Mouse (Mus musculus) midbrain, postnatal 0 days (tissue): ENCODE measurements at regions not wholly inside any gene's neighbourhood (a gene's known extent, or its start where the extent isn't known, plus 50 kb on each side); places are given as distances from the start of the nearest gene placed in this dataset.

Experiments used
- ATAC-seq: fragments of 200-750 bp; cut with Nextera tagmentation; 2 replicates; pipeline ENCODE4 v1.8.0; 2017; ENCODE audit warnings: moderate number of reproducible peaks, mild to moderate bottlenecking, moderate TSS enrichment, moderate library complexity; ENCODE audit not compliant: low FRiP score
- DNase-seq: peaks from one replicate; pipeline ENCODE4 v3.0.0-alpha.2; 2015; ENCODE audit warnings: low spot score
- H3K27ac ChIP-seq: fragments of 300-500 bp; sonication (generic); 2 replicates; pipeline ENCODE4 v1.5.1; 2014; ENCODE audit warnings: low read depth, mild to moderate bottlenecking, low read length, mixed read lengths
- H3K27me3 ChIP-seq: fragments of 300-500 bp; sonication (generic); 2 replicates; pipeline ENCODE4 v1.6.1; 2014; ENCODE audit warnings: low read length, control low read depth, mixed read lengths; ENCODE audit not compliant: insufficient read depth
- H3K36me3 ChIP-seq: fragments of 300-500 bp; sonication (generic); 2 replicates; pipeline ENCODE4 v1.6.1; 2014; ENCODE audit warnings: low read length, control low read depth, mixed read lengths; ENCODE audit not compliant: insufficient read depth
- H3K4me1 ChIP-seq: fragments of 300-500 bp; sonication (generic); 2 replicates; pipeline ENCODE4 v1.6.1; 2014; ENCODE audit warnings: mild to moderate bottlenecking, control low read depth, antibody characterized with exemption, low read length, mixed read lengths; ENCODE audit not compliant: insufficient read depth
- H3K4me2 ChIP-seq: fragments of 300-500 bp; sonication (generic); 2 replicates; pipeline ENCODE4 v1.6.1; 2014; ENCODE audit warnings: low read depth, mild to moderate bottlenecking, low read length, mixed read lengths; ENCODE audit not compliant: poor library complexity, severe bottlenecking
- H3K4me3 ChIP-seq: fragments of 300-500 bp; sonication (generic); 2 replicates; pipeline ENCODE4 v1.5.1; 2014; ENCODE audit warnings: low read depth, mild to moderate bottlenecking, low read length, moderate library complexity
- H3K9ac ChIP-seq: fragments of 300-500 bp; sonication (generic); replicated peaks from 2 replicates; pipeline ENCODE4 v1.6.1; 2014; ENCODE audit warnings: mild to moderate bottlenecking, low read length, moderate library complexity, mixed read lengths; ENCODE audit not compliant: poor library complexity, severe bottlenecking
- H3K9me3 ChIP-seq: fragments of 300-500 bp; sonication (generic); 2 replicates; pipeline ENCODE4 v1.6.1; 2016; ENCODE audit warnings: low read length, control low read depth
- CTCF ChIP-seq: IDR thresholded peaks from 2 replicates; pipeline ENCODE4 v1.5.1; 2016; ENCODE audit warnings: antibody characterized with exemption, mild to moderate bottlenecking
- WGBS: fragments of 180-500 bp; shearing (Covaris S2); extraction: QIAGEN DNeasy Blood & Tissue Kit; methylation state at CpG from one replicate; pipeline ENCODE4 v1.1.7; 2014; 5-methylcytosine and 5-hydroxymethylcytosine counted together

GRCm38 (mm10) chrX:143462632-143463031, 55.8 kb upstream of the Pak3 start:
- no peak overlapping the region for H3K27ac ChIP-seq
- peak; percentile 70 for TF ChIP-seq CTCF

GRCm38 (mm10) chrX:143448636-143449346, 54.7 kb upstream of the Chrdl1 start:
- Histone ChIP-seq H3K9me3 (no peaks in the 10 kb centered on the region), H3K4me2 (no peak overlapping the region), H3K27ac (no peak overlapping the region), H3K4me3 (no peak overlapping the region), H3K36me3 (no peaks in the 10 kb centered on the region), H3K4me1 (no peaks in the 10 kb centered on the region), H3K9ac (no peak overlapping the region), H3K27me3 (no peaks in the 10 kb centered on the region)
- TF ChIP-seq CTCF: peak; percentile 77
- ATAC-seq (no peak), DNase-seq (peak; percentile 53)
- 58% methylated on average over 7 of the region's 7 CpGs for WGBS

More at GRCm38 (mm10) chrX:143462632-143463031, 55.8 kb upstream of the Pak3 start:
- Histone ChIP-seq H3K9me3 (no peaks in the 10 kb centered on the region), H3K9ac (no peak overlapping the region), H3K36me3 (no peaks in the 10 kb centered on the region), H3K4me2 (no peak overlapping the region), H3K27me3 (0 out of 2 replicates have a peak, but pooled peaks cover 6% of the 10 kb centered on the region), H3K4me1 (no peaks in the 10 kb centered on the region), H3K4me3 (no peak overlapping the region)
- no peak for ATAC-seq
- peak; percentile 41 for DNase-seq
- WGBS: 43% methylated on average over 4 of the region's 4 CpGs

GRCm38 (mm10) chrX:143444581-143444980, 50.5 kb upstream of the Chrdl1 start:
- TF ChIP-seq CTCF: peak; percentile 84
- DNase-seq (peak; percentile 61), ATAC-seq (peak; percentile 41; the same call in 1 of the 2 replicates)
- Histone ChIP-seq H3K4me3 (no peak overlapping the region), H3K9me3 (no peaks in the 10 kb centered on the region), H3K4me1 (no peaks in the 10 kb centered on the region), H3K4me2 (no peak overlapping the region), H3K27ac (no peak overlapping the region), H3K27me3 (no peaks in the 10 kb centered on the region), H3K9ac (no peak overlapping the region), H3K36me3 (no peaks in the 10 kb centered on the region)
- 8% methylated on average over 3 of the region's 3 CpGs for WGBS
